Mouse (Mus musculus) R1 (cell line): ENCODE results near the gene Otud3.

Experiments used
- DNase-seq: peaks from one replicate; pipeline ENCODE4 v3.0.0-alpha.2; 2018; ENCODE audit warnings: low read depth, low spot score

The Otud3 gene

DNA sequence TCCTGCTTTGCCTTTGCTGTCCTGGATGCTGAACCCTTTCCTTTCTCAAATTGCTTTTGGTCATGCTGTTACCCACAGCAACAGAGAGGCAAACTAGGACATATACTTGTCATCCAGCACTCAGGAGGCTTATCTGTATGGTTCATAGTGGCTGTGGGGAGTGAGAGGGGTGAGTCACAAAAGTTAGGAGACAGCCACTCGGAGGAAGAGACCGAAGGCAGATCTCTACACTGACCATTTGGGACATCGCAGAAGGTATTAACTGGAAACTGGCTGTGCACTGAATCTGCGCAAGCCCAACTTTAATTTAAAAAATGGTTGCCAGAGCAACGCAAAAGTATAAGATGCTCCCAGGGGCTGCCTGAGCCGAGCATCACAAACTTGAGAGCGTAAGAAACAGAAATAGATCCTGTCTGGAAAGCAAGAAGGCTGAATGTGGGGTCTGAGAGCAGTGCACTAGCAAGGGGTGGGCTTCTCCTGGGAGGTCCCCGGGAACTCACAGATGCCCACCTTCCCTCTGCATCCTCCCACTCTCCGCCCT is 58.6 kb downstream of the Otud3 start:
- DNase-seq: no peak

DNA sequence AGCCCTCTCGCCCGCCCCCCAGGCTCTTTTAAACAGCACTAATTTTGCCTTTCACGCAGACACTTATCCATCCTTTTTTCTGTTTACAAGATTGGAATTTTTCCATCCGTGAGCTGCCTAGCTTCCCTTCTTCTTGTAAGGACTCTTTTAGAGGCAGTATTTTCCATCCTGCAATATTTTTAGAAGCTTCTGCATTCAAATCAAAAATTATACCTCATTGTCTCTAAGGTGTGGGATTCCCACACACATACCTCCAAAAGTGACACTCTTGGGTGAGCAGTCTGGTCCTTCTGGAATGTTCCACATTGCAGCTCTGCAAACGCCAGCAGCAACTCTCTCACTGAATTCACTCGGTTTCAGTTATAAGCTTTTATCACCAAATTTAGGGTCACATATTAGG is 60.8 kb downstream of the Otud3 start:
- DNase-seq: no peak

DNA sequence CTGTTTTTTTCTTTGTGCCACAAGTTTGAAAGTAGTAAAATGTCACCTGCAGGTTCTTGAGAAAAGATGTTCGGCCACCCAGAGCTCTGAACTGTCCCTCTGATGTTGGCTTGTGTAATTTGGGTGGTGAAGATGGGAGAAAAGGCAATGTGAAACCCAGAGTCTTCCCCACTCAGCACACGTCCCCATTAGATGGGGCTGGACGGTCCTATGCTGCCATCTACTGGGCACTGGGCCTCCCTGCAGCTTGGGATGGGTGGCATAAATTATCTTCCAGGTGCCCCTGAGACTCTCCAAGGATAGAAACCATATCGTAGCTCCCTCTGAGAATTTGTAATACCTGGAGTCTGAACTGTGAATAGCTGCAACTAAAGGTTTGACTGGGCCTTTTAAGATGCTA is 62.3 kb downstream of the Otud3 start:
- DNase-seq: peak; percentile 65
